Mouse (Mus musculus) liver, adult (tissue): ENCODE data around the gene Rab5c.

Experiments
- GATA4 ChIP-seq: IDR thresholded peaks from 2 replicates; pipeline ENCODE4 v1.6.1; 2014; ENCODE audit warnings: mild to moderate bottlenecking, low read length; ENCODE audit not compliant: insufficient replicate concordance

Gene Rab5c

GRCm38 (mm10) chr11:100718462-100718861 is 19.6 kb downstream of the Rab5c start:
- TF ChIP-seq GATA4 = no peak

- TF ChIP-seq GATA4 = no peak
These were observed 21.4 kb downstream of the Rab5c start for GRCm38 (mm10) chr11:100716649-100717048.

- no peak for TF ChIP-seq GATA4
These were observed 23.1 kb downstream of the Rab5c start for GRCm38 (mm10) chr11:100714948-100715347.

- no peak for TF ChIP-seq GATA4
These were observed 23.5 kb downstream of the Rab5c start for GRCm38 (mm10) chr11:100714534-100714915.

- peak; percentile 85; the same call in 1 of the 2 replicates for TF ChIP-seq GATA4
These were observed 24.1 kb downstream of the Rab5c start, which contains the start of gene Hspb9 for GRCm38 (mm10) chr11:100713735-100714533. Gene Hspb9, plus strand, starts transcription at chr11:100713850.

- no peak for TF ChIP-seq GATA4
These were observed 24.8 kb downstream of the Rab5c start for GRCm38 (mm10) chr11:100713174-100713573.

- TF ChIP-seq GATA4 = no peak
These were observed 26.0 kb downstream of the Rab5c start, which contains the start of gene Kat2a for GRCm38 (mm10) chr11:100711783-100712615. Gene Kat2a, minus strand, starts transcription at chr11:100712465.

GRCm38 (mm10) chr11:100710977-100711376 is 27.0 kb downstream of the Rab5c start:
- no peak for TF ChIP-seq GATA4

GRCm38 (mm10) chr11:100710528-100710927 is 27.5 kb downstream of the Rab5c start:
- no peak for TF ChIP-seq GATA4

- no peak for TF ChIP-seq GATA4
These were observed 28.7 kb downstream of the Rab5c start for GRCm38 (mm10) chr11:100709201-100709810.

GRCm38 (mm10) chr11:100705095-100705747 is 32.8 kb downstream of the Rab5c start:
- no peak for TF ChIP-seq GATA4

GRCm38 (mm10) chr11:100703851-100704531 is 34.0 kb downstream of the Rab5c start, which contains the start of gene Dhx58:
Gene Dhx58, minus strand, starts transcription at chr11:100704271.
- TF ChIP-seq GATA4 = no peak

GRCm38 (mm10) chr11:100703366-100703765 is 34.6 kb downstream of the Rab5c start:
- no peak for TF ChIP-seq GATA4

GRCm38 (mm10) chr11:100702906-100703305 is 35.1 kb downstream of the Rab5c start:
- no peak for TF ChIP-seq GATA4

- TF ChIP-seq GATA4 = no peak
These were observed 35.7 kb downstream of the Rab5c start for GRCm38 (mm10) chr11:100702081-100702851.
